Mouse (Mus musculus): ENCODE results near the gene Lekr1.

- no peak for TF ChIP-seq CTCF (IDR thresholded peaks at IDR 0.05; ENCODE audit: low read depth)
- TF ChIP-seq EP300 (IDR thresholded peaks at IDR 0.05; ENCODE audit: low read depth) = no peak
These were observed 189.5 kb downstream of the Lekr1 start for GRCm38 (mm10) chr3:65855521-65855920.

Data from heart, postnatal 0 days (tissue).